Mouse (Mus musculus): ENCODE data around the gene Dlec1. TPM values are rescaled to one million over a fixed set of nuclear protein-coding genes. Genes with fewer than 3 reads are reported as not detected.

Dlec1 gene
- polyA plus RNA-seq, 1 experiment from 2014 or later: 0.65 TPM

DNA sequence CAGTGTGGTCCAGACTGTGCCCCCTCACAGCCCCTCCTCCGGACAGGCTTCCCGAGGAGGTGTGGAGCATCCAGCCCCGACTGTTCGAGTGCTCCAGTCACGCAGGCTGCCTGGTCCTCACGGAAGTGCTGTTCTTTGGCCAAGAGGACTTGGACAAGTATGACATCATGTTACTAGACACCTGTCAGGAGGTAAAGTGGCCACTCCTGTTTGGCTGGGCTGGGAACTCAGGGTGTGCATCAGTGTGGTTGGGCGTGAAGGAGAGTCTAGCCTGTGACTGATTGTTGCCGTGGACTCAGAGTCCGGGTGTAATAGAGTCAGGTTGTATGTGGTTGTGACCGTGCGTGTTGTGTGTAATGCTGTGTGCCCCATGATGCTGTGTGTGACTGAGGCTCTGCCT is 34.0 kb upstream of the Dlec1 start:
- ATAC-seq (ENCODE audit: insufficient number of reproducible peaks, insufficient read depth, low FRiP score, low read depth): no peak
- Histone ChIP-seq H3K9ac (replicated peaks; ENCODE audit: low read depth, low read length) (no peak overlapping the region), H3K27me3 (ENCODE audit: control insufficient read depth, insufficient read depth, low read length) (no peaks in the 10 kb centered on the region), H3K36me3 (ENCODE audit: control insufficient read depth, insufficient read depth, low read length) (peaks cover 6% of the 10 kb centered on the region), H3K27ac (ENCODE audit: low read length) (no peak overlapping the region), H3K4me1 (ENCODE audit: control insufficient read depth, insufficient read depth, low read length) (no peaks in the 10 kb centered on the region), H3K4me3 (ENCODE audit: low read depth, low read length) (no peak overlapping the region), H3K9me3 (ENCODE audit: control insufficient read depth, low read depth, low read length) (no peaks in the 10 kb centered on the region), H3K4me2 (replicated peaks; ENCODE audit: low read depth, low read length) (no peak overlapping the region)
- WGBS: 90% methylated on average over 11 of the region's 11 CpGs

GRCm38 (mm10) chr9:119070173-119070825 is 32.0 kb upstream of the Dlec1 start:
- Histone ChIP-seq H3K9ac (replicated peaks; ENCODE audit: low read depth, low read length) (no peak overlapping the region), H3K36me3 (ENCODE audit: control insufficient read depth, insufficient read depth, low read length) (peaks cover 16% of the 10 kb centered on the region), H3K4me2 (replicated peaks; ENCODE audit: low read depth, low read length) (no peak overlapping the region), H3K4me3 (ENCODE audit: low read depth, low read length) (no peak overlapping the region), H3K27me3 (ENCODE audit: control insufficient read depth, insufficient read depth, low read length) (no peaks in the 10 kb centered on the region), H3K27ac (ENCODE audit: low read length) (no peak overlapping the region), H3K4me1 (ENCODE audit: control insufficient read depth, insufficient read depth, low read length) (no peaks in the 10 kb centered on the region), H3K9me3 (ENCODE audit: control insufficient read depth, low read depth, low read length) (no peaks in the 10 kb centered on the region)
- WGBS: 78% methylated on average over 13 of the region's 13 CpGs
- ATAC-seq (ENCODE audit: insufficient number of reproducible peaks, insufficient read depth, low FRiP score, low read depth): no peak

- Histone ChIP-seq H3K27ac (ENCODE audit: low read length) (no peak overlapping the region), H3K4me3 (ENCODE audit: low read depth, low read length) (no peak overlapping the region), H3K9ac (replicated peaks; ENCODE audit: low read depth, low read length) (no peak overlapping the region), H3K36me3 (ENCODE audit: control insufficient read depth, insufficient read depth, low read length) (peaks cover 16% of the 10 kb centered on the region), H3K4me2 (replicated peaks; ENCODE audit: low read depth, low read length) (no peak overlapping the region), H3K27me3 (ENCODE audit: control insufficient read depth, insufficient read depth, low read length) (no peaks in the 10 kb centered on the region), H3K9me3 (ENCODE audit: control insufficient read depth, low read depth, low read length) (no peaks in the 10 kb centered on the region), H3K4me1 (ENCODE audit: control insufficient read depth, insufficient read depth, low read length) (no peaks in the 10 kb centered on the region)
- no peak for ATAC-seq (ENCODE audit: insufficient number of reproducible peaks, insufficient read depth, low FRiP score, low read depth)
- 81% methylated on average over 9 of the region's 9 CpGs for WGBS
These were observed 30.5 kb upstream of the Dlec1 start for GRCm38 (mm10) chr9:119071786-119072185.

GRCm38 (mm10) chr9:119073184-119073895 is 28.9 kb upstream of the Dlec1 start:
- Histone ChIP-seq H3K27ac (ENCODE audit: low read length) (no peak overlapping the region), H3K27me3 (ENCODE audit: control insufficient read depth, insufficient read depth, low read length) (no peaks in the 10 kb centered on the region), H3K4me2 (replicated peaks; ENCODE audit: low read depth, low read length) (no peak overlapping the region), H3K4me3 (ENCODE audit: low read depth, low read length) (no peak overlapping the region), H3K9me3 (ENCODE audit: control insufficient read depth, low read depth, low read length) (no peaks in the 10 kb centered on the region), H3K36me3 (ENCODE audit: control insufficient read depth, insufficient read depth, low read length) (peaks cover 16% of the 10 kb centered on the region), H3K9ac (replicated peaks; ENCODE audit: low read depth, low read length) (no peak overlapping the region), H3K4me1 (ENCODE audit: control insufficient read depth, insufficient read depth, low read length) (no peaks in the 10 kb centered on the region)
- no peak for ATAC-seq (ENCODE audit: insufficient number of reproducible peaks, insufficient read depth, low FRiP score, low read depth)
- 73% methylated on average over 15 of the region's 15 CpGs for WGBS

DNA sequence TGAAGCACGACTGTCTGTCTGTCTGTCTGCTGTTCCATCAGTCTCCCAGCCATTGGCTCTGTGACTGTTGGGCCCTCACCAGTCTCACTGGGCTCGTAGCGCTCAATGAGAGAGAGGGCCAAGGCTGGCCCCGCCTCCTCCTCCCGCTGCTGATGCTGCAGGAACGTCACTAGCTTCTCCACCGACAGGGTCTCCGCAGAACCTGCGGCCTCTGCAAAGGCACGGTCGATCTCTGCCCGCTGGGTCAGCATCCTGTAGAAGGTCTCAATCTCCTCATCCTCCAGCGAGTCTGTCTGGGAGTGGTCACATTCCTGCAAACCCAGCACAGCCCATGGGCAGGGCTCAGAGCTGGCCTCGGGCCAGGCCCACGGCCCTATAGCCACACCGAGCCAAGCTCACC is 26.6 kb upstream of the Dlec1 start:
- no peak overlapping the region for H3K27ac ChIP-seq (ENCODE audit: low read length)
- ATAC-seq (ENCODE audit: insufficient number of reproducible peaks, insufficient read depth, low FRiP score, low read depth): no peak
- peaks cover 19% of the 10 kb centered on the region for H3K36me3 ChIP-seq (ENCODE audit: control insufficient read depth, insufficient read depth, low read length)
- no peak overlapping the region for H3K9ac ChIP-seq (replicated peaks; ENCODE audit: low read depth, low read length)
- 73% methylated on average over 16 of the region's 16 CpGs for WGBS
- no peaks in the 10 kb centered on the region for H3K4me1 ChIP-seq (ENCODE audit: control insufficient read depth, insufficient read depth, low read length)
- H3K9me3 ChIP-seq (ENCODE audit: control insufficient read depth, low read depth, low read length): no peaks in the 10 kb centered on the region
- no peaks in the 10 kb centered on the region for H3K27me3 ChIP-seq (ENCODE audit: control insufficient read depth, insufficient read depth, low read length)
- H3K4me2 ChIP-seq (replicated peaks; ENCODE audit: low read depth, low read length): no peak overlapping the region
- no peak overlapping the region for H3K4me3 ChIP-seq (ENCODE audit: low read depth, low read length)

GRCm38 (mm10) chr9:119080040-119080675 is 22.1 kb upstream of the Dlec1 start:
- 65% methylated on average over 5 of the region's 5 CpGs for WGBS
- Histone ChIP-seq H3K9ac (replicated peaks; ENCODE audit: low read depth, low read length) (no peak overlapping the region), H3K4me1 (ENCODE audit: control insufficient read depth, insufficient read depth, low read length) (peaks cover 11% of the 10 kb centered on the region), H3K4me2 (replicated peaks; ENCODE audit: low read depth, low read length) (no peak overlapping the region), H3K4me3 (ENCODE audit: low read depth, low read length) (no peak overlapping the region), H3K27ac (ENCODE audit: low read length) (no peak overlapping the region), H3K36me3 (ENCODE audit: control insufficient read depth, insufficient read depth, low read length) (peaks cover 3% of the 10 kb centered on the region; the same call in 1 of the 2 replicates), H3K27me3 (ENCODE audit: control insufficient read depth, insufficient read depth, low read length) (no peaks in the 10 kb centered on the region), H3K9me3 (ENCODE audit: control insufficient read depth, low read depth, low read length) (no peaks in the 10 kb centered on the region)
- no peak for ATAC-seq (ENCODE audit: insufficient number of reproducible peaks, insufficient read depth, low FRiP score, low read depth)

GRCm38 (mm10) chr9:119082039-119082438 is 20.2 kb upstream of the Dlec1 start:
- H3K4me2 ChIP-seq (replicated peaks; ENCODE audit: low read depth, low read length): no peak overlapping the region
- 32% methylated on average over 8 of the region's 8 CpGs for WGBS
- H3K9me3 ChIP-seq (ENCODE audit: control insufficient read depth, low read depth, low read length): no peaks in the 10 kb centered on the region
- peaks cover 3% of the 10 kb centered on the region; the same call in 1 of the 2 replicates for H3K36me3 ChIP-seq (ENCODE audit: control insufficient read depth, insufficient read depth, low read length)
- H3K4me1 ChIP-seq (ENCODE audit: control insufficient read depth, insufficient read depth, low read length): peaks cover 16% of the 10 kb centered on the region
- no peaks in the 10 kb centered on the region for H3K27me3 ChIP-seq (ENCODE audit: control insufficient read depth, insufficient read depth, low read length)
- peak overlapping the region; percentile 81 for H3K27ac ChIP-seq (ENCODE audit: low read length)
- ATAC-seq (ENCODE audit: insufficient number of reproducible peaks, insufficient read depth, low FRiP score, low read depth): peak; percentile 36; the same call in 1 of the 2 replicates
- no peak overlapping the region for H3K4me3 ChIP-seq (ENCODE audit: low read depth, low read length)
- no peak overlapping the region for H3K9ac ChIP-seq (replicated peaks; ENCODE audit: low read depth, low read length)

DNA sequence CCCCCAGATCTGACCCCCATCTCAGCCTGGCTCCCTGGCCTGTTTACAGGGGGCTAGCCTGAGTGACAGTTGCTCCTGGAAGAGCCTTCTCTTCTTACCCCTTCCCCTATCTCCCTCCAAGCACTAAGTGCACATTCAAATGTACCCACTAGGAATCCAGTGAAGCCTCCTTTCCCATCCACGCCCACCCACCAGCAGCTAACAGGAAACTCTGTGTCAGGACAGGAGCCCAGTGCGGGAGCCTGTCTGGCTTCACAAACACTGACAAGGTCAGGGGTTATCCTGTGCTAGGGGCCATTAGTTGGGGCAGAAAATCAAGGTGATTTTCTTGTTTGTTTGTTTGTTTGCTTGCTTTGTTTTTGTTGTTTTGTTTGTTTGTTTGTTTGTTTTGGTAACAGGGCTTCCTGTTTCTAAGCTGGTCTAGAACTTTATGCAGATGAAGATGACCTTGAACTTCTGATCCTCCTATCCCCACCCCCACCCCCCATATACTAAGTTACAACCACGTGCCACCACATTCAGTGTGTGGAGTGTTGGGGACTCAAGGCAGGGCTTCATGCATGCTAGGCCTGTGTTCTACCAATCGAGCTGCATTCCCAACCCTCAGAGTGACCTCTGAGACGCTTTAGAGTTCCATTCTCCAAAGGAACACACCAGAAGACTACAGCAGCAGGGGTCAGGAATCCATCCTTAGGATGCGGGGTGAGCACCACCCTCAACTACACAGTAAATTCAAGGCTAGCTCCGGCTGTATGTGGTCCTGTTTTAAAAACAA is 19.4 kb upstream of the Dlec1 start:
- no peak overlapping the region for H3K4me3 ChIP-seq (ENCODE audit: low read depth, low read length)
- 72% methylated on average over 7 of the region's 7 CpGs for WGBS

More for the DNA sequence above, 19.4 kb upstream of the Dlec1 start:
- Histone ChIP-seq H3K9ac (replicated peaks; ENCODE audit: low read depth, low read length) (no peak overlapping the region), H3K27me3 (ENCODE audit: control insufficient read depth, insufficient read depth, low read length) (no peaks in the 10 kb centered on the region), H3K4me2 (replicated peaks; ENCODE audit: low read depth, low read length) (no peak overlapping the region), H3K9me3 (ENCODE audit: control insufficient read depth, low read depth, low read length) (no peaks in the 10 kb centered on the region), H3K4me1 (ENCODE audit: control insufficient read depth, insufficient read depth, low read length) (peaks cover 22% of the 10 kb centered on the region), H3K36me3 (ENCODE audit: control insufficient read depth, insufficient read depth, low read length) (peaks cover 3% of the 10 kb centered on the region; the same call in 1 of the 2 replicates), H3K27ac (ENCODE audit: low read length) (peak overlapping the region; percentile 81)
- ATAC-seq (ENCODE audit: insufficient number of reproducible peaks, insufficient read depth, low FRiP score, low read depth): no peak
